Mouse (Mus musculus) small intestine, adult 2 months (tissue): ENCODE measurements around the gene Nanog.

Experiments used
- CTCF ChIP-seq: fragments of 200-500 bp; IDR thresholded peaks from 2 replicates; pipeline ENCODE4 v1.5.1; 2012; ENCODE audit warnings: low read depth, mild to moderate bottlenecking, control low read depth, inconsistent platforms, low read length, moderate library complexity, mixed read lengths; ENCODE audit not compliant: insufficient replicate concordance, insufficient read length; ENCODE audit errors: extremely low read depth
- POLR2A ChIP-seq: fragments of 200-500 bp; IDR thresholded peaks from 2 replicates; pipeline ENCODE4 v1.6.1; 2012; ENCODE audit warnings: low read depth, mild to moderate bottlenecking, control low read depth, inconsistent platforms, low read length, moderate library complexity

- TF ChIP-seq CTCF (no peak), POLR2A (no peak)
Measured at GRCm38 (mm10) chr6:122665866-122666265, 41.4 kb upstream of the Nanog start.
